Mouse (Mus musculus): ENCODE measurements around the gene Plekhg6. TPM values are rescaled to one million over a fixed set of nuclear protein-coding genes. Genes with fewer than 3 reads are reported as not detected.

Plekhg6 gene
- polyA plus RNA-seq, 1 experiment from 2014 or later: 1.4 TPM

DNA sequence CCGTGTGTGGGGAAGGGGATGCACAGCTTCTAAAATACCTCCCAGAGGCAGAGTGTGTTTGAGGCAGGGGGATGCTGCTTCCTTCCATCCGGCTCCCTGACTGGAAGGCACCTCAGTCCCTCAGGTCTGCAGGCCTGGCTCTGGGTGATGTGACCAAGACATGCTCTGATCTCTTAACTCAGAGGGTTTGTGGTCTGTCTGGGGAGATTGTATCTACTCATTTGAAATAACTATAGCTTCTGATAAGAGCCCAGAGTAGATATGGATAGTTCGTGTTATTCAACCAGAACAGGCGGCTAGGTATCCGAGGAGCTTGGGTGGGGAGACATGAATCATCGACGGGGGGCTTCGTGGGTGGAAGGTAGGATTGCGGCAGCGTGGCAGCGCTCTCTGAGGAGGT is 27.4 kb downstream of the Plekhg6 start:
- ATAC-seq (ENCODE audit: low read depth): no peak
- WGBS: 71% methylated on average over 11 of the region's 11 CpGs
- H3K27ac ChIP-seq (replicated peaks; ENCODE audit: low read depth, low read length): no peak overlapping the region
- no peak overlapping the region for H3K4me3 ChIP-seq (ENCODE audit: low read depth, low read length)
- H3K4me2 ChIP-seq (ENCODE audit: low read depth, low read length): no peak overlapping the region
- H3K9ac ChIP-seq (ENCODE audit: low read depth, low read length): no peak overlapping the region
- DNase-seq (ENCODE audit: low spot score): no peak
- H3K4me1 ChIP-seq (ENCODE audit: control insufficient read depth, insufficient read depth, low read length): peaks cover 63% of the 10 kb centered on the region
- H3K27me3 ChIP-seq (replicated peaks; ENCODE audit: control insufficient read depth, insufficient read depth, low read length): no peaks in the 10 kb centered on the region
- H3K9me3 ChIP-seq (ENCODE audit: control insufficient read depth, low read length): no peaks in the 10 kb centered on the region
- H3K36me3 ChIP-seq (ENCODE audit: control insufficient read depth, insufficient read depth, low read length): peaks cover 17% of the 10 kb centered on the region

DNA sequence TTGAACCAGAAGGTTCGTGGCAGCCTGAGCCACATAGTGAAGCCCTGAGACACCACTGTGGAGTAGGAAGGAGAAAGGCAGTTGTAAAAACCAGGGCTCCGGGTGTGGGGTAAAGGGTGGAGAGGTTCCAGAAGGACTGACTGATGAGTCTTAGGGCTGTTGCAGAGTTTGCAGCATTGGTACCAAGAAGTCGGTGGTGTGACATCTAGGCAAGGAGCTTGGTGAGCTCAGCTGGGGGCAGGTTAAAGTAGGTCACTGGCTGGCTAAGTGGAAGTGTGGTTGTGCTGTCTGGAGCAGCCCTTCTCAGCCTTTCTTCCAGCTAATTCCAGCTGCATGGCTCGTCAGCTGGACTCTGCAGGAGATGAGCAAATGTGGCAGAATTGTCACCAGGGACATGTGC is 27.8 kb downstream of the Plekhg6 start:
- DNase-seq (ENCODE audit: low spot score) (no peak), ATAC-seq (ENCODE audit: low read depth) (no peak)
- H3K36me3 ChIP-seq (ENCODE audit: control insufficient read depth, insufficient read depth, low read length): peaks cover 13% of the 10 kb centered on the region
- H3K27ac ChIP-seq (replicated peaks; ENCODE audit: low read depth, low read length): no peak overlapping the region
- no peak overlapping the region for H3K4me3 ChIP-seq (ENCODE audit: low read depth, low read length)
- H3K4me1 ChIP-seq (ENCODE audit: control insufficient read depth, insufficient read depth, low read length): peaks cover 65% of the 10 kb centered on the region
- H3K27me3 ChIP-seq (replicated peaks; ENCODE audit: control insufficient read depth, insufficient read depth, low read length): no peaks in the 10 kb centered on the region
- WGBS: 45% methylated on average over 4 of the region's 4 CpGs
- H3K9me3 ChIP-seq (ENCODE audit: control insufficient read depth, low read length): no peaks in the 10 kb centered on the region
- 0 out of 2 replicates have a peak overlapping the region, but pooled peaks have one; percentile 90 for H3K4me2 ChIP-seq (ENCODE audit: low read depth, low read length)
- no peak overlapping the region for H3K9ac ChIP-seq (ENCODE audit: low read depth, low read length)

DNA sequence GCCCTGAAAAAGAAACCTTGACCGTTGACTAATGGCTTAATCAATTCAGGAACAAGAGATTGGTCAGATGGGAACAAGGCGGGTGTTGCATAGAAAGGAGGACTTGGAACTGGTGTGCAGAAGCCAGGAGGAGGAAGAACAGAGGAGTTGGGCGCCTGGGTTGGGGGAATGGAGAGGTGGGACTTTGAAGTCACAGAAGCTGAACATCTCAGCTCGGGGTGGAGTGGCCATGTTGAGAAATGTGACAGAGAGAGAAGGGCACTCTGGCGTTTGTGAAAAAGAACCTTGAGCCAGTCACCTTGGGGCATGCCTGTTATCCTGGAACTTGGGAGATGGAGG is 28.6 kb downstream of the Plekhg6 start:
- H3K27ac ChIP-seq (replicated peaks; ENCODE audit: low read depth, low read length): no peak overlapping the region
- H3K9me3 ChIP-seq (ENCODE audit: control insufficient read depth, low read length): no peaks in the 10 kb centered on the region
- peaks cover 5% of the 10 kb centered on the region; the same call in 1 of the 2 replicates for H3K36me3 ChIP-seq (ENCODE audit: control insufficient read depth, insufficient read depth, low read length)
- peak overlapping the region; percentile 90 for H3K4me2 ChIP-seq (ENCODE audit: low read depth, low read length)
- ATAC-seq (ENCODE audit: low read depth): no peak
- DNase-seq (ENCODE audit: low spot score): no peak
- no peaks in the 10 kb centered on the region for H3K27me3 ChIP-seq (replicated peaks; ENCODE audit: control insufficient read depth, insufficient read depth, low read length)
- 74% methylated on average over 5 of the region's 5 CpGs for WGBS
- peaks cover 65% of the 10 kb centered on the region for H3K4me1 ChIP-seq (ENCODE audit: control insufficient read depth, insufficient read depth, low read length)
- no peak overlapping the region for H3K9ac ChIP-seq (ENCODE audit: low read depth, low read length)
- H3K4me3 ChIP-seq (ENCODE audit: low read depth, low read length): peak overlapping the region; percentile 79; the same call in 1 of the 2 replicates

DNA sequence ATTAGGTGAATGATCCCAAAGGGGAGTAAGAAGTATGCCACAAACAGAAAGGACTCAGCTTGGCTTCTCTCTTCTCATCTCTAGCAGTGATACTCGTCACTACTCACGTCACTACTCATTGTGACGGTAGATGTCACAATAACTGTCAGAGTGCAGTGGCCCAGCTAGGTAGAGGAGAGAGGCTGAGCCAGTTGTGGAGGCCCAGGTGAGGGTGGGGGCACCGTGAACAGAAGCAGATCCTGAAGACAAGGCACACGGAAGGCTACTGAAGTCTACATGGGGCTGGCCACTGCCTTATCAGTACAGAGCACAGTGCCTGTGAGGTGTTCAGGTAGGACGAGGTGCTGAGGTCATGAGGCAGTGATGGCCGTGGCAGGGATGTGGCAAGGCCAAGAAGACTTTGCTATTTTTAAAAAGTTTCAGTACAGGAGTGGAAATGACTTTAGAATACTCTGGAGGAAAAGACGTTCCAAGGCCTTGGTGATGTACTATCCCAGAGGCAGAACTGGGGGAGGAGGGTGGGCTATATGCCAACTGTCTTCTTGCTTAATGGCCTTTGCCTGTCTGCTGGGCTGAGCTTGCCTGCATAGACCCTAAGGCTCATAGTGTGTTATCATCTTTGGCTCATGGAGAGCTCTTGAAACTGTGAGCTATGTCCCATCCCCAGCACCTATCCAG is 29.1 kb downstream of the Plekhg6 start:
- Histone ChIP-seq H3K27me3 (replicated peaks; ENCODE audit: control insufficient read depth, insufficient read depth, low read length) (no peaks in the 10 kb centered on the region), H3K27ac (replicated peaks; ENCODE audit: low read depth, low read length) (no peak overlapping the region), H3K9me3 (ENCODE audit: control insufficient read depth, low read length) (no peaks in the 10 kb centered on the region), H3K4me3 (ENCODE audit: low read depth, low read length) (peak overlapping the region; percentile 79), H3K4me1 (ENCODE audit: control insufficient read depth, insufficient read depth, low read length) (peaks cover 64% of the 10 kb centered on the region), H3K4me2 (ENCODE audit: low read depth, low read length) (peak overlapping the region; percentile 90), H3K9ac (ENCODE audit: low read depth, low read length) (no peak overlapping the region), H3K36me3 (ENCODE audit: control insufficient read depth, insufficient read depth, low read length) (no peaks in the 10 kb centered on the region)
- no peak for ATAC-seq (ENCODE audit: low read depth)
- WGBS: 61% methylated on average over 8 of the region's 8 CpGs
- DNase-seq (ENCODE audit: low spot score): no peak

DNA sequence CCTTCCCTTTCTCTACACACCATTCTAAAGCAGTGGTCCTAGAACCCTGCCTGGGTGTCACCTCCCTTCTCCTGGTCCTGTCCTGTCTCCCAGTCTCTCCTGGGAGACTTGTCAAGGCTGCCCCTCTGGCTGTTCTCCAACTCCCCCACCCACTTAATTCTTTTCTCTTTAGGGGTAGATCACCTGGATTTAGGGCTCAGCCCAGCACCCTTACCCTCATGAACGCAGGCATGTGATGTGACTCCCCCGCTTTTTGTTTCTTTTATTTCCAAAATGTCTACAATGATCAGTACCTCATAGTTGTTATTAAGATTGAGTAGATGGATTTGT is 29.6 kb downstream of the Plekhg6 start:
- H3K4me3 ChIP-seq (ENCODE audit: low read depth, low read length): peak overlapping the region; percentile 79
- H3K4me2 ChIP-seq (ENCODE audit: low read depth, low read length): peak overlapping the region; percentile 90
- DNase-seq (ENCODE audit: low spot score) (no peak), ATAC-seq (ENCODE audit: low read depth) (no peak)
- peak overlapping the region; percentile 90 for H3K27ac ChIP-seq (replicated peaks; ENCODE audit: low read depth, low read length)
- H3K4me1 ChIP-seq (ENCODE audit: control insufficient read depth, insufficient read depth, low read length): peaks cover 59% of the 10 kb centered on the region
- no peaks in the 10 kb centered on the region for H3K9me3 ChIP-seq (ENCODE audit: control insufficient read depth, low read length)
- 69% methylated on average over 2 of the region's 2 CpGs for WGBS
- H3K9ac ChIP-seq (ENCODE audit: low read depth, low read length): peak overlapping the region; percentile 90
- H3K27me3 ChIP-seq (replicated peaks; ENCODE audit: control insufficient read depth, insufficient read depth, low read length): no peaks in the 10 kb centered on the region
- no peaks in the 10 kb centered on the region for H3K36me3 ChIP-seq (ENCODE audit: control insufficient read depth, insufficient read depth, low read length)

DNA sequence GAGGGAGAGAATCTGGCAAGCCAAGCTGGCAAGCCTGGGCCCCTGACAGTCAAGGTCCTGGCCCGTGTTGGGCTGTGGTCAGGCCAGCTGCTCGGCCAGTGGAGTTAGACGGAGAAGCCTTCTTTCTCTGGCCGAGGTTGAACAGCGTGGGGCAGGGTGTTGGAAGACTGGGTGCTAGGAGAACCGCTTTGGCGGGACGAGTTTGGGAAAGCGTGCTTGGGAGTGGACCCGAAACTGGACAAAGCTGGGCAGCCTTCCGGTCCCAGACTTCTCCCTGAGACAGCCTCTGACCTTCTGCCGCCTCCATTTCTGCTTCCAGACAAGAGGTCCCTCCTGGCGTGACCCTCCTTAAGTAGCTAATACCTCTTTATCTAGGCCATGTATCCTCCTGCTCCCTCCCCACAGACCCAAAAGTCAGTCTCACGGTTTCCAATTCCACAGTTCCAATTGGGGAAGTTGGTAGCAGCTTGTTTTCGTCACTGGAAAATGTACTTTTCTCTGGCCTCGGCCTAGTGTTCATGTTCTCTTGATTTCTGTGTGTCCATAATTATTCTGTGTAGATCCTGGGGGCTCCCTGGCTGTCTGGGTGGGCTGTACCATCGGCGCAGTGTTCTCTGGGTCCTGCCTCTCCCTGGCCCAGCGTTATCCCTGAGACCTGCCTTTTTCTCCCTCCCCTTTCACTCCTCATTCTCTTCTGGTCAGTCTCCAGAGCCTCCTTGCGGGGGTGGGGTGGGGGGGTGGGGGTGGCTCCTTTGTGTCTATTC is 30.2 kb downstream of the Plekhg6 start:
- peak overlapping the region; percentile 90 for H3K27ac ChIP-seq (replicated peaks; ENCODE audit: low read depth, low read length)
- H3K27me3 ChIP-seq (replicated peaks; ENCODE audit: control insufficient read depth, insufficient read depth, low read length): no peaks in the 10 kb centered on the region
- H3K4me2 ChIP-seq (ENCODE audit: low read depth, low read length): peak overlapping the region; percentile 90
- H3K4me3 ChIP-seq (ENCODE audit: low read depth, low read length): peak overlapping the region; percentile 79
- peaks cover 53% of the 10 kb centered on the region for H3K4me1 ChIP-seq (ENCODE audit: control insufficient read depth, insufficient read depth, low read length)
- DNase-seq (ENCODE audit: low spot score) (no peak), ATAC-seq (ENCODE audit: low read depth) (0 out of 2 replicates have a peak, but pooled peaks have one; percentile 10)
- no peaks in the 10 kb centered on the region for H3K36me3 ChIP-seq (ENCODE audit: control insufficient read depth, insufficient read depth, low read length)
- 2% methylated on average over 20 of the region's 20 CpGs for WGBS
- H3K9me3 ChIP-seq (ENCODE audit: control insufficient read depth, low read length): no peaks in the 10 kb centered on the region
- peak overlapping the region; percentile 90 for H3K9ac ChIP-seq (ENCODE audit: low read depth, low read length)

DNA sequence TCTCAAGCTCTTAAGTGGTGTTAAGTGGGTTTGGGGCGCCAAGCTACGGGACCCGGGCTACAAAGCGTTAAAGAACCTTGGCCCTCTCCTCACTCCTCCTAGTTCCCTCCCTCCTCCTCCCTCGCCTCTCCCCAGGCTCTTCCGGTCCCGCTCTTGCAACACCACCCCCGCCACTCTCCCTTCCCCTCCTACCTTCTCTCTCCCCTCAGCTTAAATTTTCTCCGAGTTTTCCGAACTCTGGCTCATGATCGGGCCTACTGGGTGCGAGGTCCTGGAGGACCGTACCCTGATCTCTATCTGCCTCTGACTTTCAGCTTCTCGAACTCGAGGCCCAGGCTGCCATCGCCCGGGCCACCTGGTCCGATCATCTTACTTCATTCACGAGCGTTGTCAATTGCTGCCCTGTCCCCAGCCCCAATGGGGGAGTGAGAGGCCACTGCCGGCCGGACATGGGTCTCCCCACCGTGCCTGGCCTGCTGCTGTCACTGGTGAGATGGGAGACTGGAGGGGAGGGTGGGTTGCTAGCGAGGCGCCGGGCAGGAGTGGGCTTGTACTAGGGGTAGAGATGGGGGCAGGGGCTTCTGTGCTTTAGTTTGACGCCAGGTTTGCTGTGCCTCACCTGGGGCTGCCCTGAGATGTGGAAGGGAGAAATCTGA is 30.9 kb downstream of the Plekhg6 start:
- H3K4me1 ChIP-seq (ENCODE audit: control insufficient read depth, insufficient read depth, low read length): peaks cover 46% of the 10 kb centered on the region
- H3K4me3 ChIP-seq (ENCODE audit: low read depth, low read length): peak overlapping the region; percentile 79
- DNase-seq (ENCODE audit: low spot score) (peak; percentile 94), ATAC-seq (ENCODE audit: low read depth) (peak; percentile 86)
- under 1% methylated on average over 24 of the region's 27 CpGs for WGBS
- H3K27ac ChIP-seq (replicated peaks; ENCODE audit: low read depth, low read length): peak overlapping the region; percentile 90
- H3K4me2 ChIP-seq (ENCODE audit: low read depth, low read length): peak overlapping the region; percentile 90
- H3K9ac ChIP-seq (ENCODE audit: low read depth, low read length): peak overlapping the region; percentile 90
- no peaks in the 10 kb centered on the region for H3K27me3 ChIP-seq (replicated peaks; ENCODE audit: control insufficient read depth, insufficient read depth, low read length)
- no peaks in the 10 kb centered on the region for H3K9me3 ChIP-seq (ENCODE audit: control insufficient read depth, low read length)
- H3K36me3 ChIP-seq (ENCODE audit: control insufficient read depth, insufficient read depth, low read length): no peaks in the 10 kb centered on the region

DNA sequence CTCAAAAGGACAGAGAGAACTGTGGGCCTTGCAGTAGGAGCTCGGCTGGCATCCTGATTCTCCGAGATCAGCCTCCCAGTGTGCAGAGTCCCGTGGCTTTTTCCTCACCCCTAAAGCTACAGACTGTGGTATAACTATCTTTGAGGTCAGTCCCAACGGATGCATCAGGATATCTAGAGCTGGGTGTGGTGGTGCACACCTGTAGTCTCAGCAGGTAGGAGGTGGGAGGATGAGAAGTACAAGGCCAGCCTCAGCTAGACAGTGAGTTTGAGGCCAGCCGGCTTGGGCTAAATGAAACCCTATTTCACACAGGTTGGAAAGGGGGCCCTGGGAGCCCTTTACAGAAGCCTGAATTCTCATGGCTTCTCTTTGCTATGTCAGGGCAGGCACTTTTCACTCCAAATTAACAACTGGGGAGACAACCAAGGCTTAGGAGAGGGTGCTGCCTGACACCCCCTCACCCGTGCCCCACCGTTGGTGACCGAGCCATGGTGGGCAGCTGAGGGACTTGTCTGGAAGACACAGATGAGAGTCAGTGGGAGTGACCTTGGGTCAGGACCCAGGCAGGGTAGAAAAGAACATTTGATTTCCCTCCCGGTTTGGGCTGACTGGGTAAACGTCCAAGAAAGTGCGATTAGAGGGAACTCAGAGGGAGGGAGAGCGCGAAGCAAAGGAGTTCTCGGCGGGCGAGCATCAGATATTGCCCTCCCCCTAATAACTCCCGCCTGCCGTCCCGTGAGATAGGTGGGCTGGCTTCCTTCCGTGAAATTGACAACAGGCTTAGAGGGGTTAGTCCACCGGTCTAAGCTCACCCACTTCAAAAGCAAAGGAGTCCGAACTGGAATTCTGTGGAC is 31.6 kb downstream of the Plekhg6 start, which contains the start of gene Tnfrsf1a:
TSS of gene Tnfrsf1a (plus strand) at position 642 of the 854 bp plus-strand sequence.
- H3K4me2 ChIP-seq (ENCODE audit: low read depth, low read length): peak within 1 kb of the TSS; percentile 90
- no peaks in the 10 kb centered on the region for H3K27me3 ChIP-seq (replicated peaks; ENCODE audit: control insufficient read depth, insufficient read depth, low read length)
- ATAC-seq (ENCODE audit: low read depth) (peak; percentile 13; the same call in 1 of the 2 replicates), DNase-seq (ENCODE audit: low spot score) (no peak)
- 7% methylated on average over 22 of the region's 22 CpGs for WGBS
- no peaks in the 10 kb centered on the region for H3K36me3 ChIP-seq (ENCODE audit: control insufficient read depth, insufficient read depth, low read length)
- H3K4me1 ChIP-seq (ENCODE audit: control insufficient read depth, insufficient read depth, low read length): peaks cover 39% of the 10 kb centered on the region
- peak within 1 kb of the TSS; percentile 90 for H3K9ac ChIP-seq (ENCODE audit: low read depth, low read length)
- H3K4me3 ChIP-seq (ENCODE audit: low read depth, low read length): peak within 1 kb of the TSS; percentile 79
- peak within 1 kb of the TSS; percentile 90 for H3K27ac ChIP-seq (replicated peaks; ENCODE audit: low read depth, low read length)
- H3K9me3 ChIP-seq (ENCODE audit: control insufficient read depth, low read length): no peaks in the 10 kb centered on the region
